Mouse (Mus musculus): Measurements from ENCODE around the gene Cyp4x1.

The Cyp4x1 gene

GRCm38 (mm10) chr4:115090592-115090991 is 43.5 kb downstream of the Cyp4x1 start:
- no peak for DNase-seq (ENCODE audit: low read depth, low spot score)

- no peak for DNase-seq (ENCODE audit: low read depth, low spot score)
Observed at GRCm38 (mm10) chr4:115088611-115089338, 45.3 kb downstream of the Cyp4x1 start, which contains the start of gene Pdzk1ip1. Gene Pdzk1ip1, plus strand, starts transcription at chr4:115088708.

GRCm38 (mm10) chr4:115086763-115087415 is 47.2 kb downstream of the Cyp4x1 start:
- DNase-seq (ENCODE audit: low read depth, low spot score) = no peak

- DNase-seq (ENCODE audit: low read depth, low spot score) = no peak
Observed at GRCm38 (mm10) chr4:115086257-115086656, 47.8 kb downstream of the Cyp4x1 start.

GRCm38 (mm10) chr4:115085522-115086095 is 48.5 kb downstream of the Cyp4x1 start:
- no peak for DNase-seq (ENCODE audit: low read depth, low spot score)

- no peak for DNase-seq (ENCODE audit: low read depth, low spot score)
Observed at GRCm38 (mm10) chr4:115083031-115083430, 51.0 kb downstream of the Cyp4x1 start.

- DNase-seq (ENCODE audit: low read depth, low spot score) = no peak
Observed at GRCm38 (mm10) chr4:115079821-115080349, 54.2 kb downstream of the Cyp4x1 start.

GRCm38 (mm10) chr4:115078892-115079820 is 54.9 kb downstream of the Cyp4x1 start:
- DNase-seq (ENCODE audit: low read depth, low spot score) = no peak

GRCm38 (mm10) chr4:115075204-115075915 is 58.7 kb downstream of the Cyp4x1 start:
- DNase-seq (ENCODE audit: low read depth, low spot score) = no peak

- DNase-seq (ENCODE audit: low read depth, low spot score) = no peak
Observed at GRCm38 (mm10) chr4:115074789-115075188, 59.3 kb downstream of the Cyp4x1 start.

- DNase-seq (ENCODE audit: low read depth, low spot score) = no peak
Observed at GRCm38 (mm10) chr4:115071668-115072067, 62.4 kb downstream of the Cyp4x1 start.

- DNase-seq (ENCODE audit: low read depth, low spot score) = no peak
Observed at GRCm38 (mm10) chr4:115063518-115064239, 70.4 kb downstream of the Cyp4x1 start.

GRCm38 (mm10) chr4:115062875-115063517 is 71.1 kb downstream of the Cyp4x1 start:
- no peak for DNase-seq (ENCODE audit: low read depth, low spot score)

GRCm38 (mm10) chr4:115062540-115062874 is 71.6 kb downstream of the Cyp4x1 start:
- DNase-seq (ENCODE audit: low read depth, low spot score) = no peak

- no peak for DNase-seq (ENCODE audit: low read depth, low spot score)
Observed at GRCm38 (mm10) chr4:115060753-115061152, 73.3 kb downstream of the Cyp4x1 start.

GRCm38 (mm10) chr4:115059871-115060270 is 74.2 kb downstream of the Cyp4x1 start:
- DNase-seq (ENCODE audit: low read depth, low spot score) = peak; percentile 42

GRCm38 (mm10) chr4:115058871-115059590 is 75.0 kb downstream of the Cyp4x1 start:
- DNase-seq (ENCODE audit: low read depth, low spot score) = no peak

- DNase-seq (ENCODE audit: low read depth, low spot score) = no peak
Observed at GRCm38 (mm10) chr4:115058317-115058761, 75.7 kb downstream of the Cyp4x1 start.

Data from WW6 (cell line).